Mouse (Mus musculus): ENCODE results near the gene Enho. TPM values are rescaled to one million over a fixed set of nuclear protein-coding genes. Genes with fewer than 3 reads are reported as not detected.

The Enho gene
- polyA plus RNA-seq, 1 experiment from 2014 or later = 92.0 TPM

- peak overlapping the region; percentile 55 for H3K9ac ChIP-seq
- H3K4me1 ChIP-seq (replicated peaks) = peaks cover 97% of the 10 kb centered on the region
- no peaks in the 10 kb centered on the region for H3K36me3 ChIP-seq
- ATAC-seq (ENCODE audit: low FRiP score) = no peak
- H3K4me3 ChIP-seq = no peak overlapping the region
- peak overlapping the region; percentile 2; the same call in 1 of the 2 replicates for H3K4me2 ChIP-seq
- H3K27ac ChIP-seq = peak overlapping the region; percentile 82
- H3K9me3 ChIP-seq = no peaks in the 10 kb centered on the region
- WGBS = 65% methylated on average over 17 of the region's 17 CpGs
- no peaks in the 10 kb centered on the region for H3K27me3 ChIP-seq
Observed at GRCm38 (mm10) chr4:41676248-41677005, 36.3 kb upstream of the Enho start.

GRCm38 (mm10) chr4:41673186-41673585, 33.1 kb upstream of the Enho start:
- Histone ChIP-seq H3K4me1 (replicated peaks) (peaks cover 77% of the 10 kb centered on the region), H3K36me3 (peaks cover 15% of the 10 kb centered on the region), H3K27me3 (no peaks in the 10 kb centered on the region), H3K4me3 (no peak overlapping the region), H3K4me2 (no peak overlapping the region), H3K9ac (peak overlapping the region; percentile 56), H3K9me3 (no peaks in the 10 kb centered on the region), H3K27ac (peak overlapping the region; percentile 45)
- no peak for ATAC-seq (ENCODE audit: low FRiP score)
- WGBS = 38% methylated on average over 19 of the region's 19 CpGs

DNA sequence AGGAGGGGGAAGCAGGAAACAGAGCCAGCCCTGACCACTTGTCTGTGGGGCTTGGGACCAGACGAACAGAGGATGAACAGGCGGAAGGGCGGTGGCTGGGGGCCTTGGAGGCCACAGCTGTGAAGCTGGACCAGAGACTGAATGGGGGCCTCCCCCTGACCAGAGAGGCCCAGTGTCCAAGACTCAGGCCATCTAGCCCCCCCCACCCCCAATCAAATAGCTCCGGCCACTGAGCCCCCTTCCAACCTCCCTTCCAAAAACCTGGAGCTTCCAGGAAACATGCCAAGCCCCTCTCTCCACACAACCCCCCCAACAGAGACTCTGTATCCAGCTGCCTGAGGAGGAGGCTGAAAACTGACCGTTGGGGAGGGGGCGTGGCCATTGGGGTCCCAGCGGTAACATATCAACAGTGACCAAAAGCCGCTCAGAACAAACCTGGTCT, 32.4 kb upstream of the Enho start:
- 0 out of 2 replicates have a peak overlapping the region, but pooled peaks have one; percentile 10 for H3K4me2 ChIP-seq
- WGBS = 35% methylated on average over 8 of the region's 8 CpGs
- no peaks in the 10 kb centered on the region for H3K9me3 ChIP-seq
- peak overlapping the region; percentile 56 for H3K9ac ChIP-seq
- peaks cover 70% of the 10 kb centered on the region for H3K4me1 ChIP-seq (replicated peaks)
- H3K27me3 ChIP-seq = no peaks in the 10 kb centered on the region
- peak overlapping the region; percentile 45 for H3K27ac ChIP-seq
- no peak overlapping the region for H3K4me3 ChIP-seq
- peak; percentile 12; the same call in 1 of the 2 replicates for ATAC-seq (ENCODE audit: low FRiP score)
- H3K36me3 ChIP-seq = peaks cover 15% of the 10 kb centered on the region

DNA sequence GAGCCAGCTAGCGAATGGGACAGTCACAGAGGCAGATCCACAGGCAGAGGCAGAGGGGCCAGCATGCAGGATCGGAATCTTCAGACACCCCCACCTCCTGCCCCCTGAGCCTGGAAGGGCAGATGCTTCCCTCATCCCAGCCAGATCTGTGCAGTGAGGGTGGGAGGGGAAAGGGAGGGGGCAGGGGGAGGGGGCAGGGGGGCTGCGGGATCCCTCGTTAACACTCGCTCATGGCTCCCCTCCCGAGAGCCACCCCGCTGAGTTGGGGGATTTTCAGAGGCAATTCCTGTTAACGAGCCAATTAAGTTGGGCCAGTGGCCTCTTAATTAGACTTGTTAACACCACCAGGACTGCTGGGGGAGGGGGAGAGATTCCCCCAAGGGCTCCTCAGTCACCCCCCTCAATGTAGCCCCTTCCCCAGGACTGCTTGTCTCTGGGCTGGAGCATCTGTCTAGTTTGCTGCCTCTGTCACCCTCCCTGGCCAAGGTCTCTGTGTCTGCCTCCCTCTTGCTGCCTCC, 31.9 kb upstream of the Enho start:
- Histone ChIP-seq H3K27ac (peak overlapping the region; percentile 45), H3K36me3 (peaks cover 15% of the 10 kb centered on the region), H3K9ac (peak overlapping the region; percentile 56), H3K4me2 (0 out of 2 replicates have a peak overlapping the region, but pooled peaks have one; percentile 10), H3K9me3 (no peaks in the 10 kb centered on the region), H3K27me3 (no peaks in the 10 kb centered on the region), H3K4me3 (no peak overlapping the region), H3K4me1 (replicated peaks) (peaks cover 65% of the 10 kb centered on the region)
- 7% methylated on average over 7 of the region's 8 CpGs for WGBS
- peak; percentile 22; the same call in 1 of the 2 replicates for ATAC-seq (ENCODE audit: low FRiP score)

- peak overlapping the region; percentile 45 for H3K27ac ChIP-seq
- H3K9ac ChIP-seq = peak overlapping the region; percentile 56
- H3K9me3 ChIP-seq = no peaks in the 10 kb centered on the region
- H3K4me3 ChIP-seq = no peak overlapping the region
- H3K36me3 ChIP-seq = peaks cover 15% of the 10 kb centered on the region
- peaks cover 62% of the 10 kb centered on the region for H3K4me1 ChIP-seq (replicated peaks)
- ATAC-seq (ENCODE audit: low FRiP score) = 0 out of 2 replicates have a peak, but pooled peaks have one; percentile 2
- WGBS = 44% methylated on average over 5 of the region's 5 CpGs
- no peak overlapping the region for H3K4me2 ChIP-seq
- no peaks in the 10 kb centered on the region for H3K27me3 ChIP-seq
Observed at GRCm38 (mm10) chr4:41671500-41671899, 31.4 kb upstream of the Enho start.

GRCm38 (mm10) chr4:41670836-41671235, 30.7 kb upstream of the Enho start:
- Histone ChIP-seq H3K36me3 (peaks cover 15% of the 10 kb centered on the region), H3K4me3 (no peak overlapping the region), H3K27ac (no peak overlapping the region), H3K4me2 (no peak overlapping the region), H3K9ac (no peak overlapping the region), H3K9me3 (no peaks in the 10 kb centered on the region), H3K4me1 (replicated peaks) (peaks cover 55% of the 10 kb centered on the region), H3K27me3 (no peaks in the 10 kb centered on the region)
- WGBS = 80% methylated on average over 18 of the region's 18 CpGs
- ATAC-seq (ENCODE audit: low FRiP score) = no peak

GRCm38 (mm10) chr4:41666646-41667045, 26.5 kb upstream of the Enho start:
- Histone ChIP-seq H3K4me1 (replicated peaks) (peaks cover 57% of the 10 kb centered on the region), H3K4me3 (no peak overlapping the region), H3K9me3 (no peaks in the 10 kb centered on the region), H3K4me2 (no peak overlapping the region), H3K27ac (no peak overlapping the region), H3K27me3 (no peaks in the 10 kb centered on the region), H3K36me3 (peaks cover 22% of the 10 kb centered on the region), H3K9ac (peak overlapping the region; percentile 35; the same call in 1 of the 2 replicates)
- no peak for ATAC-seq (ENCODE audit: low FRiP score)
- WGBS = 78% methylated on average over 11 of the region's 11 CpGs

- 21% methylated on average over 3 of the region's 8 CpGs for WGBS
- Histone ChIP-seq H3K4me2 (no peak overlapping the region), H3K4me3 (no peak overlapping the region), H3K27me3 (no peaks in the 10 kb centered on the region), H3K4me1 (replicated peaks) (peaks cover 59% of the 10 kb centered on the region), H3K9me3 (no peaks in the 10 kb centered on the region), H3K27ac (peak overlapping the region; percentile 64; the same call in 1 of the 2 replicates), H3K36me3 (peaks cover 14% of the 10 kb centered on the region), H3K9ac (peak overlapping the region; percentile 58)
- no peak for ATAC-seq (ENCODE audit: low FRiP score)
Observed at GRCm38 (mm10) chr4:41665009-41665675, 25.0 kb upstream of the Enho start.

DNA sequence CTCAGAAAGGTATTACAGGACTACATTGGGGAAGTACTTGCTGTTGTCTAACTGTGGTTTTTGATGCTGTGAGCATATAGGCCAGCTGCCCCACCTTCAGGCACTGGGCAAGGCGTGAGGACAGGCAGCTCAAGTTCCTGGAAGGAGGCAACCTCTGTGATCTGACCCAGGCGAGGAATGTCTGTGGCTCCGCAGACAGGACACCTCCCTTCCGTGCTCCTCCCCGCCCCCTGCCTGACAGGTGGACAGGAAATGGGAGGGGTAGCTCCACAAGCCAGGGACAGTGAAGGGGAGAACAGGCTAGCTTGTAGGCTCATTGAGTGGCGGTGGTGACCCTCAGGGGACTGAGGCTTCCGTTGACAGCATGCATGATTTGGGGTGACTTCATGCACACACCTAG, 24.4 kb upstream of the Enho start:
- Histone ChIP-seq H3K27me3 (no peaks in the 10 kb centered on the region), H3K9me3 (no peaks in the 10 kb centered on the region), H3K4me2 (no peak overlapping the region), H3K9ac (peak overlapping the region; percentile 58), H3K27ac (0 out of 2 replicates have a peak overlapping the region, but pooled peaks have one; percentile 25), H3K4me3 (no peak overlapping the region), H3K36me3 (peaks cover 8% of the 10 kb centered on the region; the same call in 1 of the 2 replicates), H3K4me1 (replicated peaks) (peaks cover 65% of the 10 kb centered on the region)
- WGBS = 53% methylated on average over 7 of the region's 7 CpGs
- no peak for ATAC-seq (ENCODE audit: low FRiP score)

GRCm38 (mm10) chr4:41663614-41664013, 23.5 kb upstream of the Enho start:
- Histone ChIP-seq H3K9ac (peak overlapping the region; percentile 49; the same call in 1 of the 2 replicates), H3K36me3 (0 out of 2 replicates have a peak, but pooled peaks cover 11% of the 10 kb centered on the region), H3K27ac (peak overlapping the region; percentile 41), H3K27me3 (no peaks in the 10 kb centered on the region), H3K4me1 (replicated peaks) (peaks cover 74% of the 10 kb centered on the region), H3K4me2 (no peak overlapping the region), H3K4me3 (no peak overlapping the region), H3K9me3 (no peaks in the 10 kb centered on the region)
- WGBS = 37% methylated on average over 9 of the region's 9 CpGs
- peak; percentile 18; the same call in 1 of the 2 replicates for ATAC-seq (ENCODE audit: low FRiP score)

DNA sequence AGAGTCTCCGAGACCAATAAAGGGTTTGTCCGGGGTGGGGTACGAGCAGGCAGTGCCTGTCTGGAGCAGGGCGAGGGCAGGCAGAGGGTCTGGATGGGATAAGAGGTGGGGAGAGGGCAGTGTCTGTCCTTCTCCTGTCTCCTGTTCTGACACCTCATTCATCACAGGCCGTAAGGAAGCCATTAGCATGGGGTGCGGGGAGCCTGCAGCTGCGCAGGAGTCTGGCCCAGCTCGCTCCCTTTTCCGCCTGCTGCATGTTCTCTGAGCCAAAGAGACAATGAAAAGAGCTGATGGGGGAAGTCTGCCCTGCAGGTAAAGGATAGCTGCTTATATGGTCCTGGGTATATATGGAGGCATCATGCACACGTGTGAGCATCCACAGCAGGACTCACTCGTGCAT, 22.6 kb upstream of the Enho start:
- Histone ChIP-seq H3K27ac (peak overlapping the region; percentile 41), H3K9ac (peak overlapping the region; percentile 49)
- WGBS = 55% methylated on average over 11 of the region's 11 CpGs

GRCm38 (mm10) chr4:41660851-41661430, 20.8 kb upstream of the Enho start:
- Histone ChIP-seq H3K9me3 (no peaks in the 10 kb centered on the region), H3K27ac (peak overlapping the region; percentile 15; the same call in 1 of the 2 replicates), H3K4me2 (no peak overlapping the region), H3K36me3 (peaks cover 25% of the 10 kb centered on the region), H3K4me3 (no peak overlapping the region), H3K27me3 (no peaks in the 10 kb centered on the region), H3K9ac (0 out of 2 replicates have a peak overlapping the region, but pooled peaks have one; percentile 8), H3K4me1 (replicated peaks) (peaks cover 81% of the 10 kb centered on the region)
- ATAC-seq (ENCODE audit: low FRiP score) = 0 out of 2 replicates have a peak, but pooled peaks have one; percentile 6
- WGBS = 22% methylated on average over 11 of the region's 11 CpGs

More for the DNA sequence above, 22.6 kb upstream of the Enho start:
- H3K4me1 ChIP-seq (replicated peaks) = peaks cover 83% of the 10 kb centered on the region
- no peaks in the 10 kb centered on the region for H3K9me3 ChIP-seq
- H3K36me3 ChIP-seq = peaks cover 16% of the 10 kb centered on the region
- H3K4me2 ChIP-seq = no peak overlapping the region
- no peak for ATAC-seq (ENCODE audit: low FRiP score)
- no peaks in the 10 kb centered on the region for H3K27me3 ChIP-seq
- no peak overlapping the region for H3K4me3 ChIP-seq

Data from hindbrain, embryonic 13.5 days (tissue).